Mouse (Mus musculus) large intestine, adult 2 months (tissue): ENCODE results near the gene Phf19. TPM values are rescaled to one million over a fixed set of nuclear protein-coding genes. Genes with fewer than 3 reads are reported as not detected.

Experiments used
- polyA plus RNA-seq: library from polyadenylated mRNA; depleted of rRNA; stranded (reverse); fragments of >200 nt; gene quantifications from 2 replicates; pipeline ENCODE4 v1.2.3, GENCODE M21; 2012; rRNA removed

Gene Phf19
- polyA plus RNA-seq, 1 experiment: 3.1 TPM

Other genes with a start within 250 kb of the Phf19 start
- 13.4 and 13.7 TPM in 2 replicates for gene Gapvd1, start 158.8 kb downstream of the Phf19 start, polyA plus RNA-seq
- 446 and 623 TPM in 2 replicates for gene Hspa5, start 142.1 kb downstream of the Phf19 start, polyA plus RNA-seq
- 28.5 and 30.1 TPM in 2 replicates for gene Rabepk, start 114.1 kb downstream of the Phf19 start, polyA plus RNA-seq
- gene Fbxw2, start 87.7 kb downstream of the Phf19 start, polyA plus RNA-seq: 25.0 and 28.8 TPM in 2 replicates
- gene Gm34653, start 81.0 kb downstream of the Phf19 start, polyA plus RNA-seq: not detected in 2 replicates
- 16.9 and 38.1 TPM in 2 replicates for gene Cutal, start 39.6 kb downstream of the Phf19 start, polyA plus RNA-seq
- gene Psmd5, start 39.1 kb downstream of the Phf19 start, polyA plus RNA-seq: 11.2 and 13.2 TPM in 2 replicates
- gene Traf1, start 47.7 kb upstream of the Phf19 start, polyA plus RNA-seq: 9.2 TPM in 2 replicates
- gene Hc, start 147.4 kb upstream of the Phf19 start, polyA plus RNA-seq: 0.01 TPM in 2 replicates
- gene AI182371, start 187.5 kb upstream of the Phf19 start, polyA plus RNA-seq: 0.22 and 0.26 TPM in 2 replicates
- gene Cntrl, start 195.5 kb upstream of the Phf19 start, polyA plus RNA-seq: 11.1 and 12.3 TPM in 2 replicates